Mouse (Mus musculus) forebrain, embryonic 11.5 days (tissue): Measurements from ENCODE around the gene Cps1. TPM values are rescaled to one million over a fixed set of nuclear protein-coding genes. Genes with fewer than 3 reads are reported as not detected.

Experiments
- ATAC-seq: fragments of 200-750 bp; cut with Nextera tagmentation; replicated peaks from 2 replicates; pipeline ENCODE4 v1.8.0; 2017; ENCODE audit warnings: moderate TSS enrichment; ENCODE audit not compliant: low FRiP score
- DNase-seq: peaks from one replicate; pipeline ENCODE4 v3.0.0-alpha.2; 2017; ENCODE audit warnings: low spot score
- H3K27ac ChIP-seq: fragments of 300-500 bp; sonication (generic); 2 replicates; pipeline ENCODE4 v1.5.1; 2014; ENCODE audit warnings: low read depth, low read length
- H3K27me3 ChIP-seq: fragments of 300-500 bp; sonication (generic); 2 replicates; pipeline ENCODE4 v1.6.1; 2014; ENCODE audit warnings: mild to moderate bottlenecking, low read length, mixed read lengths; ENCODE audit not compliant: control insufficient read depth, insufficient read depth
- H3K36me3 ChIP-seq: fragments of 300-500 bp; sonication (generic); 2 replicates; pipeline ENCODE4 v1.6.1; 2014; ENCODE audit warnings: mild to moderate bottlenecking, low read length, moderate library complexity, mixed read lengths; ENCODE audit not compliant: control insufficient read depth, insufficient read depth
- H3K4me1 ChIP-seq: fragments of 300-500 bp; sonication (generic); replicated peaks from 2 replicates; pipeline ENCODE4 v1.6.1; 2014; ENCODE audit warnings: low read length, mixed read lengths; ENCODE audit not compliant: control insufficient read depth, insufficient read depth
- H3K4me2 ChIP-seq: fragments of 300-500 bp; sonication (generic); 2 replicates; pipeline ENCODE4 v1.6.1; 2014; ENCODE audit warnings: low read depth, mild to moderate bottlenecking, low read length, moderate library complexity, mixed read lengths; ENCODE audit not compliant: severe bottlenecking
- H3K4me3 ChIP-seq: fragments of 300-500 bp; sonication (generic); 2 replicates; pipeline ENCODE4 v1.5.1; 2014; ENCODE audit warnings: low read depth, low read length
- H3K9ac ChIP-seq: fragments of 300-500 bp; sonication (generic); 2 replicates; pipeline ENCODE4 v1.6.1; 2014; ENCODE audit warnings: low read length
- H3K9me3 ChIP-seq: fragments of 300-500 bp; sonication (generic); 2 replicates; pipeline ENCODE4 v1.6.1; 2016; ENCODE audit warnings: low read length, mixed read lengths; ENCODE audit not compliant: control insufficient read depth
- WGBS: fragments of 180-500 bp; shearing (Covaris S2); extraction: QIAGEN DNeasy Blood & Tissue Kit; methylation state at CpG from one replicate; pipeline ENCODE4 v1.1.7; 2014; 5-methylcytosine and 5-hydroxymethylcytosine counted together
- polyA plus RNA-seq: library from polyadenylated mRNA; unstranded; fragments of >200 nt; fragmentation: Nextera tagmentation; extraction: Ambion mirVana; gene quantifications from 2 replicates; pipeline ENCODE4 v1.2.1, GENCODE M21; 2014

Cps1 gene
- polyA plus RNA-seq = 0.07 and 0.15 TPM in 2 replicates

DNA sequence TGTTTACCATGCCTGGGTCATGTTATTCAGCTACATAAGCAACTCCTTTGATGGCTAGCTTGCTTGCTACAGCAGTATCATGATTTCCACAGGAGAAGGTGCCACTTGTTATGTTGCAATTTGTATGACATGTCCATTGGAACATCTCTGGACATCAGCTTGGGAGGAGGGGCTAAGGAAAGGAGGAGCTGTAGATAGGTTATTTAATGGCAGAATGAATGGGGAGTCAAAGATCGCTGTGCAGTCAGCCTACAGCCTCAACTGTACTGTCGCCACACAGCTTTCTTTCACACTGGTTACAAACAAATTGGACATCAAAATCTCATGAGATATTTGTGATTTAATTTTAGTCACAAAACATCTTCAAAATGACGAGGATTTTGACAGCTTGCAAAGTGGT lies at the start of gene Cps1:
TSS of gene Cps1 (plus strand) at position 230 of the 400 bp plus-strand sequence.
- DNase-seq = no peak

GRCm38 (mm10) chr1:67077739-67078138 lies 45.1 kb upstream of the Cps1 start:
- Histone ChIP-seq H3K4me3 (no peak overlapping the region), H3K27me3 (no peaks in the 10 kb centered on the region), H3K4me2 (no peak overlapping the region), H3K27ac (no peak overlapping the region), H3K36me3 (no peaks in the 10 kb centered on the region), H3K4me1 (no peaks in the 10 kb centered on the region), H3K9me3 (no peaks in the 10 kb centered on the region), H3K9ac (no peak overlapping the region)
- ATAC-seq (no peak), DNase-seq (no peak)
- WGBS = 82% methylated on average over 2 of the region's 2 CpGs

More for the DNA sequence above, at the start of gene Cps1:
- no peaks in the 10 kb centered on the region for H3K27me3 ChIP-seq
- H3K4me2 ChIP-seq = no peak within 1 kb of the TSS
- ATAC-seq = no peak
- H3K9me3 ChIP-seq = no peaks in the 10 kb centered on the region
- no peak within 1 kb of the TSS for H3K4me3 ChIP-seq
- 84% methylated on average over 3 of the region's 3 CpGs for WGBS
- H3K9ac ChIP-seq = no peak within 1 kb of the TSS
- no peak within 1 kb of the TSS for H3K27ac ChIP-seq
- H3K36me3 ChIP-seq = no peaks in the 10 kb centered on the region
- no peaks in the 10 kb centered on the region for H3K4me1 ChIP-seq

DNA sequence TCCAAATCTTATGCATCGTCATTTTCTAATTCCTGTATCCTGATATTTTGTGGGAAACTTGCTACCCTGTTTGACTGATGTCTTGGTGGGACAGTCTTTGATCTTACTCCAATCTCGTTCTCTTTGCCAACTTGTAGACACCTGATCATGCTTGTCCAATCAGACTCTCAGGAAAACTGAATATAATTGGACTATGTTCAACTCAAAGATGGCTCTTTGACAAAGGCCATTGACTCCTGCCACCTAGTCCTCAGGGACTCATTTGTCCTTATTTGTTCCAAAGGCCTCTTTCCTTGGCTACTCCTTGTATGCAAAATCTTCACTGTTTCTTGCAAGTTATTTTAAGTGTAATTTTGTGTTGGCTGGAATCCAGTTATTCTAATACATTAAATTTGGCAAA lies 44.2 kb upstream of the Cps1 start:
- H3K36me3 ChIP-seq = no peaks in the 10 kb centered on the region
- H3K4me2 ChIP-seq = no peak overlapping the region
- H3K9ac ChIP-seq = no peak overlapping the region
- ATAC-seq (no peak), DNase-seq (no peak)
- H3K4me1 ChIP-seq = no peaks in the 10 kb centered on the region
- no peaks in the 10 kb centered on the region for H3K27me3 ChIP-seq
- no peak overlapping the region for H3K27ac ChIP-seq
- 85% methylated on average over 2 of the region's 2 CpGs for WGBS
- no peaks in the 10 kb centered on the region for H3K9me3 ChIP-seq
- no peak overlapping the region for H3K4me3 ChIP-seq

DNA sequence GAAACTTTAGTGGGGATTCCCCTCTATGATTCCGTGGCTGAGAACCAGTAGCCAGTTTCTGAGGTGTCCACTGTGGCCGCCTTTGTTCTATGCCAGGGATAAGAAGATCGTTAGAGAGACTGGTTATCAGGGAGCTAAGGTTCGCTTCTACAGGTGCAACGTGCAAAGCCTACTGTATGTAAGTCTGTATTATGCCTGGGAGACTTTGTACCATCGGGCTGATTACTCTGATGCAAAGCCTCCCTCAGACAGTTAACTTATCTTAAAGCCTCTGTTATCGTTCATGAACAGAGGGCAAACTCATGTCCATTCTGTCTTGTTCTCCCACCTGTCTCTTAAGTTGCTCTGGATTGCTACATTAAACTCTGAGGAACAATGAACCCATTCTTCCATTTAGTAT lies 43.7 kb upstream of the Cps1 start:
- no peak for ATAC-seq
- no peaks in the 10 kb centered on the region for H3K36me3 ChIP-seq
- no peaks in the 10 kb centered on the region for H3K4me1 ChIP-seq
- H3K4me2 ChIP-seq = no peak overlapping the region
- H3K27ac ChIP-seq = no peak overlapping the region
- H3K4me3 ChIP-seq = no peak overlapping the region
- H3K9ac ChIP-seq = no peak overlapping the region
- H3K9me3 ChIP-seq = no peaks in the 10 kb centered on the region
- no peak for DNase-seq
- 85% methylated on average over 7 of the region's 7 CpGs for WGBS
- no peaks in the 10 kb centered on the region for H3K27me3 ChIP-seq

DNA sequence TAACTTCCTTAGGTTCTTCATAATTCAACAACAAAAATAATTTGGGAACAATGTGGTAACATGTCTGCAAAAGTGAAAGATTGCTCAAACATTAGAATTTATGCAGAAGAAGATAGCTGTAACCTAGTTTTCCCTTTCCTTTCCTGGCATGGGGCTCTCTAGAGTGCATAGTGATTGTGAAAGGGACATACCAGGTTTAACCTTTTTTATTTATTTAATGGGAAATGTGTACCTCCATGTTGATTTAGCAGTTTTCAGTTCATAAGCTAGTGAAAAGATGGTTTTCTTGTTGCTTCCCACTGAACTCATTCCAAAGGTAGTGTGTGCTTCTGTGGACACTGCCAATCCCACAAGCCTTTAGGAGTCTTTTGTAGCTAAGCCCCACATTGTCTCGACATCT lies 30.4 kb upstream of the Cps1 start:
- WGBS = 79% methylated on average over 1 of the region's 1 CpGs
- Histone ChIP-seq H3K9ac (no peak overlapping the region), H3K36me3 (no peaks in the 10 kb centered on the region), H3K4me2 (no peak overlapping the region), H3K9me3 (no peaks in the 10 kb centered on the region), H3K27me3 (no peaks in the 10 kb centered on the region), H3K4me1 (no peaks in the 10 kb centered on the region), H3K4me3 (no peak overlapping the region), H3K27ac (no peak overlapping the region)
- no peak for DNase-seq
- ATAC-seq = no peak

DNA sequence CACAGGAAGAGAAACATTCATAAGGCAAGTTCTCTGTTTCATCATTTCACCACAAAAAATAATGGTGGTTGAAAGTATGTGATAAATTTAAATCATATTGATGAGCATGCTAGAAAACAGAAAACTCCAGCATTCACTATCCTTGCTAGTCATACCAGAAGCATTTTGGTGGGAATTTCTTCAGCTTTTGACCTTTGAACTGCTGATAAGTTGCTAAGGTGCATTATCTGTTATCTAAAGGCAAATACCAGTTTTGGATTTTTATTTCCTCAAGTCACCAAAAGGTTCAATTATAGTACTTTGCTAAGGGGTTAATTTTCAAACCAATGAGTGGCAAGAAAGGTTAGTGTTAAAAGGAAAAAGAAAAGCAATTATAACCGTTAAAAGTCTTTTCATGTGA lies 23.6 kb upstream of the Cps1 start:
- H3K36me3 ChIP-seq = no peaks in the 10 kb centered on the region
- H3K27me3 ChIP-seq = no peaks in the 10 kb centered on the region
- ATAC-seq = no peak
- DNase-seq = no peak
- H3K4me2 ChIP-seq = no peak overlapping the region
- H3K27ac ChIP-seq = no peak overlapping the region
- H3K9me3 ChIP-seq = no peaks in the 10 kb centered on the region
- no peak overlapping the region for H3K9ac ChIP-seq
- no peaks in the 10 kb centered on the region for H3K4me1 ChIP-seq
- 89% methylated on average over 1 of the region's 1 CpGs for WGBS
- H3K4me3 ChIP-seq = no peak overlapping the region

DNA sequence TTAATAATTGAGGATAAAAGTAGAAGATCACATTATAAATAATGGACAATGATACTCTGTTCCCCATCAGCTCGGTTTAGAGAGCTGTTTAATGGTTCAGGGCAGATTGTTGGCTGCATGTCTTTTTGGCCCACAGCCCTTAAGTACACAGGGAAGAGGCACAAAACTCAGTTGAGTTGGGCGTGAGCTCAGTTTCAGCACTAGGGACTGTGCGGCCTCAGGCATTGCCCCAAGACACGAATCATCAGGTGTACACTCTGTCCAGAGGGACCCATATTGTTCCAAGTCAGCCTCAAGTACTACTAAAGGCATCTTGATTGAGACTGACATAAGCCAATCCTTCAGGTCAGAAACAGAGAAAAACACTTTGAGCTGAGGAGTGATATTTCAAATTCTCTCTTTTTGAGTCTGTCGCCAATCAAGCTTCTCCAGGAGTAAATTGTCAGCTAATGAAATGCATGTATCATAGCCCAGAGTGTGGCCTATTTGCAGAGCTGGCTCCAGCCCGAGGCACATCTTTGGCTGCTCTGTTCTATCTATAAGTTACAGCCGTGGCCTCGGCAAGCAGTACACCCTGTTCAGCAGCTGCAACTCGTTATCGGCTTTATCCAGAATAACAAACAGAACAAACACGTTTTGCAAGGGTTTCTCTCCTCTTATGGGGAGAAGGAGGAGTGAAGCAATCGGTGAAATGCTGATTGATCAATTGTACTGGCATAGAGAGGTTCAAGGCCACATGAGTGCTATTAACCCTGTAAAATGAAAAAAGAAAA lies 19.2 kb upstream of the Cps1 start:
- Histone ChIP-seq H3K27ac (no peak overlapping the region), H3K27me3 (no peaks in the 10 kb centered on the region), H3K36me3 (no peaks in the 10 kb centered on the region), H3K9ac (no peak overlapping the region), H3K4me2 (no peak overlapping the region), H3K4me1 (no peaks in the 10 kb centered on the region), H3K4me3 (no peak overlapping the region), H3K9me3 (no peaks in the 10 kb centered on the region)
- WGBS = 64% methylated on average over 12 of the region's 12 CpGs
- no peak for DNase-seq
- ATAC-seq = no peak

GRCm38 (mm10) chr1:67111621-67112298 lies 11.1 kb upstream of the Cps1 start:
- DNase-seq (no peak), ATAC-seq (no peak)
- Histone ChIP-seq H3K27ac (no peak overlapping the region), H3K4me2 (no peak overlapping the region), H3K36me3 (no peaks in the 10 kb centered on the region), H3K9me3 (no peaks in the 10 kb centered on the region), H3K27me3 (no peaks in the 10 kb centered on the region), H3K4me1 (no peaks in the 10 kb centered on the region), H3K9ac (no peak overlapping the region), H3K4me3 (no peak overlapping the region)
- 87% methylated on average over 3 of the region's 3 CpGs for WGBS
